Mouse (Mus musculus): Measurements from ENCODE around the gene Ptprg. TPM values are rescaled to one million over a fixed set of nuclear protein-coding genes. Genes with fewer than 3 reads are reported as not detected.
A peak's percentile ranks its signal among the peaks of the same experiment; 100 is the strongest.

Gene Ptprg
- polyA plus RNA-seq, 1 experiment from 2014 or later: 16.4 TPM

DNA sequence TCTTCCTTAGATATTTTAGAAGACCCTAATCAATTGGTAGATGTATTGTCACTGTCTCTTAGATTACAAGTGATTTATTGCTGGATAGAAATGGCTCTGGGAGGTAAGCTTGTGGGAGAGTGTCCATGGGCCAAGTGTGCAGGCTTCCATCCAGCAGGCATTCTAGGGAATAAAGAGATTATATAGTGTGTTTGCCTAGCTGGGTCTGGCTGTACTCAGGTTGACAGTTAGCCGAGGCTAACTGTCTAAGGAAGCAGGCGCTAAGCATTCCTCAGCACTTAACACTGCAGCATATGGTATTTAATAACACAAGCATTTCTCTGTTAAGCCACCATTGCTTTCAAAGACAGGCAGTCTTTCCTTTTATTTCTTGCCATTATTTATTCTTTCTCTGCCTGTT is 39.3 kb downstream of the Ptprg start:
- Histone ChIP-seq H3K36me3 (no peaks in the 10 kb centered on the region), H3K4me2 (no peak overlapping the region), H3K9me3 (replicated peaks) (no peaks in the 10 kb centered on the region), H3K27ac (no peak overlapping the region), H3K27me3 (no peaks in the 10 kb centered on the region), H3K4me1 (replicated peaks) (peaks cover 3% of the 10 kb centered on the region; the same call in 1 of the 2 replicates), H3K4me3 (no peak overlapping the region), H3K9ac (no peak overlapping the region)
- WGBS: 44% methylated on average over 2 of the region's 2 CpGs
- no peak for ATAC-seq (replicated peaks; ENCODE audit: insufficient number of reproducible peaks, insufficient read depth, low FRiP score, low read depth)

DNA sequence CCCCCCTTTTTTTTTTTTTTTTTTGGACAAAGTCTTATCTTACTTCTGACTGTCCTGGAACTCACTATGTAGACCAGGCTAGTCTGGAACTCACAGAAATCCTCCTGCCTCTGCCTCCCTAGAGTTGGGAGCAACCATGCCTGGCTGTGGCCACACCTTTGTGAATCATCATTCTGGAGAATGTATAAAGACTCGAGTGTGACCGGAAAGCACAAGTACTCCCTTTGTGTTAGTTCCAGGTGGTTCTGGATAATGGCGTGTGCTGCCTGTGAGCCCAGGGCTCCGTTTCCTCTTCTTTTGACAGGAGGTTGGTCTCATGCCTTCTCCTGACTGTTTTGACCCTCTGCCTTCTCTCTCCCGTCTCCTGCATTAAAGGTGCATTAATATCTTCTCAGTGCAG is 41.0 kb downstream of the Ptprg start:
- Histone ChIP-seq H3K9me3 (replicated peaks) (no peaks in the 10 kb centered on the region), H3K4me1 (replicated peaks) (peaks cover 3% of the 10 kb centered on the region; the same call in 1 of the 2 replicates), H3K9ac (no peak overlapping the region), H3K27me3 (no peaks in the 10 kb centered on the region), H3K4me3 (no peak overlapping the region), H3K36me3 (no peaks in the 10 kb centered on the region), H3K27ac (no peak overlapping the region), H3K4me2 (no peak overlapping the region)
- ATAC-seq (replicated peaks; ENCODE audit: insufficient number of reproducible peaks, insufficient read depth, low FRiP score, low read depth): no peak
- 88% methylated on average over 5 of the region's 5 CpGs for WGBS

DNA sequence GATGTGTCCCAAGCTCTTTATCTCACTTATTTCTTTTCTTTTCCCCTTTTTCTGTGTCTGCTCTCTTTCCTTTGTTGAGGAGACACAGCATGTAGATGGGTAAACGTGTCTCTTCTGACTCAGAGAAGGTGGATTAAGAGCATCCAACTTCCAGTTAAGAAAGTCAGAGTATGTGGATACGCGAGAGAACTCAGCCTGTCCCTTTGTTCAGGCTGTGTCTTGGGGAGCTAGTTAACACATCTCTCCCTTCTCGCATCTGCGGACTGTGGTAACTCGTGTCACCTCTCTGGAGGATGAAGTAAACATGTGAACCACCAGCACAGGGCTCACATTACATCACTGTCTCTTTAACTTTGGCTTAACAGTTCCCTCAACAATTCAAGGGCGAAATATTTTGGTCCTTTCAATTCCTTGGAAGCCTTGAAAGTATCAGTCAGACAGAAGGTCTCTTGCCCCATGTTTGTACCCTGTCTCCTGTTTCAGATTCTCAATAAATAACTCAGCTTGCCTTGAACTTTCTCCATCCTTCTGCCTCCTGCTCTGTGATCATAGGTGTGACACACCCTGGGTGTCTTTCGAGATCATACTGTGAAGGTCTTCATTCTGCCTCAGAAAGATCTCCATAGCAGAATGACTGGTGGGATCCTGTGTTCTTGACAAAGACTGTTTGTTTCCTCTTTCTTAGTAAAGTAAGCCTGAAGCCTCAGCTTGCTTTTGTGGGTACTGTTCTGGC is 51.0 kb downstream of the Ptprg start:
- Histone ChIP-seq H3K9me3 (replicated peaks) (no peaks in the 10 kb centered on the region), H3K9ac (no peak overlapping the region), H3K4me2 (no peak overlapping the region), H3K4me1 (replicated peaks) (no peaks in the 10 kb centered on the region), H3K4me3 (no peak overlapping the region), H3K27ac (no peak overlapping the region), H3K27me3 (no peaks in the 10 kb centered on the region), H3K36me3 (no peaks in the 10 kb centered on the region)
- no peak for ATAC-seq (replicated peaks; ENCODE audit: insufficient number of reproducible peaks, insufficient read depth, low FRiP score, low read depth)
- WGBS: 62% methylated on average over 8 of the region's 8 CpGs

DNA sequence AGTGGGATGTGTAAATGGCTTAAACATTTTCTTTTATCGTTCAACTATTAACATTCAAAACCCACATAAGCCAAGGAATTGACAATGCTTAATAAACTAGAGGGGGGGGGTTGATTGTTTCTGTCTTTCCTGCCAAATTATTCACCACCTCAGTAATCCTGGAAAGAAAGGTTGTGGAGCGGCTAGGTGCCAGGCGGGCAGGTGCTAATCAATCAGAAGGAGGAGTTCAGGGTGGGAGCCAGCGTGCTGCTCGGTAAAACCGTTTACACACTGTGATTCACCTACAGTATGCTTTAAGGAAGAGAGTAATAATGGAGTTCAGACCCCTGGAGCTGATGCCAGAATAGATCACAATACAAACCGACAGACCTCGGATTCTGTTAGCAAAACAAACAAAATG is 55.0 kb downstream of the Ptprg start:
- Histone ChIP-seq H3K4me2 (no peak overlapping the region), H3K36me3 (no peaks in the 10 kb centered on the region), H3K4me1 (replicated peaks) (no peaks in the 10 kb centered on the region), H3K27me3 (no peaks in the 10 kb centered on the region), H3K4me3 (no peak overlapping the region), H3K9me3 (replicated peaks) (no peaks in the 10 kb centered on the region), H3K9ac (no peak overlapping the region), H3K27ac (no peak overlapping the region)
- WGBS: 61% methylated on average over 8 of the region's 8 CpGs
- ATAC-seq (replicated peaks; ENCODE audit: insufficient number of reproducible peaks, insufficient read depth, low FRiP score, low read depth): no peak

DNA sequence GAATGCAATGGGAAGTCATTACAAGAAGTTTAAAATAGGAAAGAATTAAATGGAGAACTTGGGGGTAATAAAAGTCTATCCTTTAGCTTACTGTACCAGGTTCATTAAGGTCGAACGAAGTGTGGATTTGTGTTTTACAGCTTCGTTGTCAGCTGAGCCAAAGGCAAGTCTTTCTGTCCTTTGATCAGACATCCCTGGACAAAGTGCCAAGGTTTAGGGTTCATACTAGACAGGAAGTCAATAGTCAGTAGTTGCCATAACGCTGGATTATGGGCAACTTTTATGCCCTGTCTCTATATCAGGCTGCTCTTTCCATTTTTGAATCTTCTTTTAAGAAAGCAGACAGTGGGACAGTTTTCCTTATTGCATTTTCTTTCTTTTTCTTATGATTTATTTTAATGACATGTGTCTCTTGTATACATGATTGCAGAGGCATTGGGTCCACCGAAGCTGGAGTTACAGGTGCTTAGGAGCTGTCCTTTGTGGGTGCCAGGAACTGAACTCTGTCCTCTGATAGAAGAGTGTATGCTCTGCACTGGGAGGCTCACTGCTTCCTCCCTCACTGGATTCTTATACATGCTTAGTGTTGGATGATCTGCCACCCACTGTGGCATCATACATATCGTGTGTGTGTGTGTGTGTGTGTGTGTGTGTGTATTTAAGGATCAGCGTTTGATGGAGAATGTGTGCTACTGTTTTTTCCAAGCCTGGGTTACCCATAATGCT is 56.7 kb downstream of the Ptprg start:
- Histone ChIP-seq H3K36me3 (no peaks in the 10 kb centered on the region), H3K4me2 (no peak overlapping the region), H3K27ac (no peak overlapping the region), H3K9ac (no peak overlapping the region), H3K4me1 (replicated peaks) (no peaks in the 10 kb centered on the region), H3K27me3 (no peaks in the 10 kb centered on the region), H3K9me3 (replicated peaks) (no peaks in the 10 kb centered on the region), H3K4me3 (no peak overlapping the region)
- ATAC-seq (replicated peaks; ENCODE audit: insufficient number of reproducible peaks, insufficient read depth, low FRiP score, low read depth): no peak
- WGBS: 86% methylated on average over 7 of the region's 7 CpGs

DNA sequence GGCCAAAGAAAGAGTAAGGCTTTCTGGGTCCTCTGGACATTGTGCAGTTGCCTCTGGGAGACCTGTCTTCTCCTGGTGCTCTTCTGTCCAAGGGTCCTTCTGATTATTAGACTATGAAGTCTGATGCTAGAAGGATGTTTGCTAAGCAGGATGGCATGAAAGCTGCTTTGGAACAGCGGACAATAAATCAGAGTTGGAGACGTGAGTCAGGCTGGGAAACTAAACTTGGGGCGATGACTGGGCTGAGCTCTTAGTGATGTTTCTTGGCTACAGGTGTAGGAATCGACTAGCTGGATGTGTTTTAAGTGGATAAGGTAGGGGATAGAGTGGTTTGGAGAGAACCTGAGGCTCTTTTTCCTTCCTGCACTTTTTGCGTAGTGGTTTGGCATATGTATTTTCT is 59.1 kb downstream of the Ptprg start:
- ATAC-seq (replicated peaks; ENCODE audit: insufficient number of reproducible peaks, insufficient read depth, low FRiP score, low read depth): no peak
- no peaks in the 10 kb centered on the region for H3K9me3 ChIP-seq (replicated peaks)
- WGBS: 80% methylated on average over 5 of the region's 5 CpGs

DNA sequence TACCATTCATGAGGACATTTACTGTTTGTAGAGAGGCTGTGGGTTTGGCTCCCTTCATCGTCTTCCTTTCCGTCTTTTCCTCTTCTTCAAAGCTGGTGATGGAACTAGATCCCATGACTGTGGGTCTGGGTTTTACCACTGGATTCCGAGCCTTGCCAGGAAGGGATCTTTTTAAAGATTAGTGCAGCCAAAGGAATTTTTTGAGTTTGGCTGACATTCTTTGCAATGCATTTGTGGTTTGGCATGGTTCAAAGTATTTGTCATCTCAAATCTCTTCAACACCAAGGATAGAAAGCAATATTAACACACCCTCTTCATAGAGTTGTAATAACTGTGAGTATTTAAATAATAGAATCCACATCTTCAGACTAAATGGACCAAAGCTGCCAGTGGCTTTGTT is 59.8 kb downstream of the Ptprg start:
- 59% methylated on average over 3 of the region's 3 CpGs for WGBS
- Histone ChIP-seq H3K9ac (no peak overlapping the region), H3K36me3 (no peaks in the 10 kb centered on the region), H3K4me3 (no peak overlapping the region), H3K4me1 (replicated peaks) (peaks cover 9% of the 10 kb centered on the region), H3K9me3 (replicated peaks) (no peaks in the 10 kb centered on the region), H3K4me2 (no peak overlapping the region), H3K27me3 (no peaks in the 10 kb centered on the region), H3K27ac (no peak overlapping the region)
- ATAC-seq (replicated peaks; ENCODE audit: insufficient number of reproducible peaks, insufficient read depth, low FRiP score, low read depth): no peak

More for the DNA sequence above, 59.1 kb downstream of the Ptprg start:
- Histone ChIP-seq H3K4me1 (replicated peaks) (peaks cover 7% of the 10 kb centered on the region), H3K36me3 (no peaks in the 10 kb centered on the region), H3K27me3 (no peaks in the 10 kb centered on the region), H3K9ac (no peak overlapping the region), H3K4me3 (no peak overlapping the region), H3K27ac (no peak overlapping the region), H3K4me2 (no peak overlapping the region)

DNA sequence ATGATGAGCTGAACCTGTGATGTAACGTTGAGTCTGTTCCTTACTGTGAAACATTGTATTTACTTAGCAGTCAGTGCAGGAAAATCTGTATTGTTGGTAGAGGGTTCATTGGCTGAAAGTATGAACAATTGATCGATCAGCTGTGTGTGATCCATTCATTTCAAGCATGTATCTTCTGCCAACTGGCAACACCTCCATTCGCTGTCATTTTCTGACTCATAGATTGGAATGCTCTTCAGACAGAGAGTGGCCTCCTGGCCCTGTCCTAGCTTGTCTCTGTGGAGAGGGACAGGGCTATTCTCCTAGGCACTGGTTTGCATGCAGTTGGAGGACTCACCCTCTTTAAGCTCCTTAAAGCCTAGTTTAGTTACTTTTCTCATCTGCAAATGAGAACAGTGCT is 62.4 kb downstream of the Ptprg start:
- H3K4me3 ChIP-seq: no peak overlapping the region
- WGBS: 70% methylated on average over 3 of the region's 3 CpGs
- no peak for ATAC-seq (replicated peaks; ENCODE audit: insufficient number of reproducible peaks, insufficient read depth, low FRiP score, low read depth)

DNA sequence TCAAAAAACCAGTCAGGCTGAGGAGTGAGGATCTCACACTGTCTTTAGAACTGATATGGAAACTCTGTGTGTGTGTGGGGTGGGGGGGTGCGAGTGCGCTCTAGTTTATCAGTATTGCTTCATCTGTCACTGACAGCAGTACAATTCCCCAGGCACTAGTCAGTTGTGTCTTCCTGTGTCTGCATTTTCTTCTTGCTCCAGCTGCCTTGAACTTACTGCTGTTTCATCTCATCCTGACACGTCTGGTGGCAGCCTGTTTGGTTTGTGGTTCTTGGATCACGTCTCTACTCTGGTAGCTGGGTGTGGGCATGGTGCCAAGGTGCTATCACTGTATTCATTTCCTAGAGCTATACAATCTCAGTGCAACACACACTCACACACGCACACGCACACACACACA is 64.0 kb downstream of the Ptprg start:
- Histone ChIP-seq H3K4me2 (no peak overlapping the region), H3K27ac (no peak overlapping the region), H3K36me3 (no peaks in the 10 kb centered on the region), H3K9me3 (replicated peaks) (no peaks in the 10 kb centered on the region), H3K9ac (no peak overlapping the region), H3K4me3 (no peak overlapping the region), H3K27me3 (no peaks in the 10 kb centered on the region), H3K4me1 (replicated peaks) (peaks cover 9% of the 10 kb centered on the region)
- ATAC-seq (replicated peaks; ENCODE audit: insufficient number of reproducible peaks, insufficient read depth, low FRiP score, low read depth): peak; percentile 66
- 21% methylated on average over 6 of the region's 6 CpGs for WGBS

More for the DNA sequence above, 62.4 kb downstream of the Ptprg start:
- Histone ChIP-seq H3K4me1 (replicated peaks) (peaks cover 9% of the 10 kb centered on the region), H3K27me3 (no peaks in the 10 kb centered on the region), H3K36me3 (no peaks in the 10 kb centered on the region), H3K9ac (no peak overlapping the region), H3K27ac (no peak overlapping the region), H3K4me2 (no peak overlapping the region), H3K9me3 (replicated peaks) (no peaks in the 10 kb centered on the region)

DNA sequence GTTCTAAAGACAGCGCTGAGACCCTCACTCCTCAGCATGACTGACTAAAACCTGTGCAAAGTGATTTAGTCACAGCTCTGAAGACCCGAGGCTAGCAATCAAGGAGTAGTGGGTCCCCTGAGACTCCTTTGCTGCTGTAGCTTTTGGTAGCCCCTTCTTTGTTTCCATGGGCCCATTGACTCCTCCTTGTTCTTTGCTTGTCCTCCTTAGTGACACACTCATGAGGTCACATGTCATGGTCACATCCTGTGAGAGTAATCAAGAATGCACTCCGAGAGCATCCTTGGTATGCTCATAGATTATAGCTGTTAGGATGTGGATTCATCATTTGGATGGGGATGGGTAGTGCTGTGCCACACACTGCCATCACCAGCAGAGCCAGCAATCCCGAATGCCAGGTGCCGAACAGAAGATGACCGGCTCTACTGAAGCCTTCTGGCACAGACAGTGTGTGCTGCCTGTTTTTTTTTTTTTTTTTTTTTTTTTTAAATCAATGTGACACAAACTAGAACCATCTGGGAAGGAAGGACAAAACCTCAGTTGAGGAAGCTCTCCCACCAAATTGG is 64.9 kb downstream of the Ptprg start:
- Histone ChIP-seq H3K4me1 (replicated peaks) (peaks cover 9% of the 10 kb centered on the region), H3K9ac (no peak overlapping the region), H3K4me3 (no peak overlapping the region), H3K27me3 (no peaks in the 10 kb centered on the region), H3K27ac (no peak overlapping the region), H3K9me3 (replicated peaks) (no peaks in the 10 kb centered on the region), H3K36me3 (no peaks in the 10 kb centered on the region), H3K4me2 (no peak overlapping the region)
- WGBS: 79% methylated on average over 6 of the region's 6 CpGs
- no peak for ATAC-seq (replicated peaks; ENCODE audit: insufficient number of reproducible peaks, insufficient read depth, low FRiP score, low read depth)

DNA sequence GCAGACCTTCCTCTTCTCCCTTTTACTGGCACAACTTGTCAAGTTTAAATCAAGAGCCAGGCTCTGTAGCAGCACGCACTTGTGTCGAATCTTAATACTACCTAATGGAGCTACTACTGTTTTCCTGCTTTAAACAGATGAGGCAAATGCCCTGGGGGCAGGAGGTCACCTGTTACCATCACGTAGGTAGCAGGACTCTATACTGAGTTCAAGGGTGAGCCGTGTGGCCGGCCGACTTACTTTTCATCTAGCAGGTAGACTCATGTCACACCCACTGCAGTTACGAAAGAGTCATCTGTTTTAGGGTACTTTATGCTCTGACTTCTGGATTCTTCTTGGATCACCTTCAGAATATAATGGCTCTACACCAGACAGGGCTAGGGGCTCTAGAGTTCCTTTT is 66.3 kb downstream of the Ptprg start:
- no peak overlapping the region for H3K4me2 ChIP-seq
- 90% methylated on average over 7 of the region's 7 CpGs for WGBS
- H3K9ac ChIP-seq: no peak overlapping the region
- peaks cover 9% of the 10 kb centered on the region for H3K4me1 ChIP-seq (replicated peaks)
- no peaks in the 10 kb centered on the region for H3K27me3 ChIP-seq
- H3K36me3 ChIP-seq: no peaks in the 10 kb centered on the region
- no peak overlapping the region for H3K27ac ChIP-seq
- H3K9me3 ChIP-seq (replicated peaks): no peaks in the 10 kb centered on the region
- no peak for ATAC-seq (replicated peaks; ENCODE audit: insufficient number of reproducible peaks, insufficient read depth, low FRiP score, low read depth)
- no peak overlapping the region for H3K4me3 ChIP-seq

All from heart, embryonic 15.5 days (tissue).